Mouse (Mus musculus) cerebellum, adult 2 months (tissue): Measurements from ENCODE around the gene Dnajc13.

Source experiments
- CTCF ChIP-seq: fragments of 200-500 bp; IDR thresholded peaks from 2 replicates; pipeline ENCODE4 v1.5.1; 2011; ENCODE audit warnings: low read depth, mild to moderate bottlenecking, control low read depth, low read length, moderate library complexity, borderline replicate concordance; ENCODE audit not compliant: insufficient read depth
- POLR2A ChIP-seq: fragments of 200-500 bp; IDR thresholded peaks from 2 replicates; pipeline ENCODE4 v1.6.1; 2011; ENCODE audit warnings: low read length, control low read depth, borderline replicate concordance; ENCODE audit not compliant: insufficient read depth

DNA sequence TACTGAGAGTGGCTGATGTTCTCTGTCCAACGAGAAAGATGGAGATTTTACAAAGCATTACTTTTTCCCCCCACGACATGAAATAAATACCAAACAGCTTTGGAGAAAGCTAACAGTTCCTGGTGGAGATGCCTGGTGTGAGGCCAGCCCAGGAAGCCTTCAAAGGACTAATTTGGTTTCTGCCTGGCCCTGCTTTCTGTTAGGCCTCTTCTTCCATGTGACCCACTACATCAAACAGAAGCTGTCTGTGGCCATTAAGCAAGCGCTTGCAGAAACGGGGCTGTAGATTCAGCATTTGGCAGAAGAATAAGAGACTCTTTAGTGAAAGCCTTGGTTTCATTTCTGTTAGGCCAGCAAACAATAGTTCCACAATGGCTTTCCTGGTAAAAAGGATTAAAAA lies 8.9 kb upstream of the Dnajc13 start:
- TF ChIP-seq CTCF, result no peak
- no peak for TF ChIP-seq POLR2A
